Mouse (Mus musculus): Measurements from ENCODE around the gene Rbm5. TPM values are rescaled to one million over a fixed set of nuclear protein-coding genes. Genes with fewer than 3 reads are reported as not detected.
A peak's percentile ranks its signal among the peaks of the same experiment; 100 is the strongest.

Rbm5 gene
- total RNA-seq (2021), result 100 to 1,000 TPM in 1 of 2 experiments, 10 to 100 TPM in 1; 97.7 to 131 TPM
- long read RNA-seq, experiment 1, transcript Rbm5-214 (25 exons, 3,205 nt), result major isoform, 11 of 37 reads
- long read RNA-seq, experiment 1, partial matches to known transcripts, result 16 of 37 reads
- long read RNA-seq, experiment 1, other reads (novel, unspliced or antisense), result 6 of 37 reads
- long read RNA-seq, experiment 2, full-length matches to known transcripts, result 21 of 36 reads
- long read RNA-seq, experiment 2, partial matches to known transcripts, result 8 of 36 reads
- long read RNA-seq, experiment 2, other reads (novel, unspliced or antisense), result 7 of 36 reads

DNA sequence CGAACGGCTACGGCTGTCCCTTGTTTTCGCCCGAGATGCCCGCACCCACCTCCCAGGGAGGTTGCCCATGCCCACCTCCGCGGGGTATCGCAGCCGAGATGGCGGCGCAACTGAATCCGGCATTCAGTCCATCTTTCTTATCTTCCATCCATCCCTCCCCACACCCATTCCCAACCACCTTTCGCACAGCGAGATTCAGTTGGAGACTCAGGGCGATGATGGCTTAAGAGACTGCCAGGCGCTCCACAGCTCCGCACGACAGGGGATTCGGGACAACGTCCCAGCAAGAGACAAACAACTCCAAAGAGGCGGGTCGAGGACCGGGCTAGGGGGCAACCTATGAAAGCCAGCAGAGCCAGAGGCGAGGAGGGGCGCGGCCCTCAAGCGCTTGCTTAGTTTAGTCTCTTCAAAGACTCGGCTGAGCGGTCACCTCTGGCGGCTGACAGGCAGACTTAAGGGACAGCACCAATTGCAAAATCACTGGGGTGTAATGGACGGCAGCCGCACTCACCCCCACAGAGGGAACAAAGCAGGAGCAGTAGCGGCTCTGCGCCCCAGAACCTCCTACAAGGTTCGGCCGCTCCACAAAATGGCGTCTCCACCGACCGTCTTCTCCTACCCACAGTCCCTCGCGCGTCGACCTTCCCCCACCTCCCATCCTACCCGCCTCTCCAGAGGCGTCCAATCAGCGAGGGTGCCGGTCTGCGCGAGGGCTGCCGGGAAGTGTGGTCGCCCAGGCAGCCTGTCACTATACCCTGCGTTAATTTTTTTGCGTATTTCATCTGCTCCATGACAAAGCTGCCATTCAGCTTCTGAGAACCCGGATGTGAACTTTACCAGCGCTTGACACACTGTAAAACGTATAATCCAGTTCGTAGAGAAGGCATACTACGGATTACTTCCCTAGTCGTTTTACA, at the start of gene Rbm5:
Gene Rbm5 (minus strand): TSS at position 623 of the 917 bp plus-strand sequence.
- DNase-seq, result peak; percentile 95

DNA sequence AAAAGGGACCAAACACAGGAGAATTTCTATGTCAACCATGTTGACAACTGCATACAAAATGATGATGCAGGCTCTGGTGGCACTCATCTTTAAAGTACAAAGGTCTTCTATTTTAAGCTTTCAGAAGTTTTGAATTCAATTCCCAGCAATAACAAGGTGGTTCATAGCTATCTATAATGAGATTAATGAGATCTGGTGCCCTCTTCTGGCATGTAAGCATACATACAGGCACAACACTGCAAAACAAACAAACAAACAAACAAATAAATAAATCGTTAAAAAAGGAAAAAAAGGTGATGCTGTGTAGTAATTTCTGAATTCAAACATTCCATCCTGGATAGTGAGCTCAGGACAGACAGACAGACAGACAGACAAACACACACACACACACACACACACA, 41.3 kb upstream of the Rbm5 start:
- no peak for DNase-seq

DNA sequence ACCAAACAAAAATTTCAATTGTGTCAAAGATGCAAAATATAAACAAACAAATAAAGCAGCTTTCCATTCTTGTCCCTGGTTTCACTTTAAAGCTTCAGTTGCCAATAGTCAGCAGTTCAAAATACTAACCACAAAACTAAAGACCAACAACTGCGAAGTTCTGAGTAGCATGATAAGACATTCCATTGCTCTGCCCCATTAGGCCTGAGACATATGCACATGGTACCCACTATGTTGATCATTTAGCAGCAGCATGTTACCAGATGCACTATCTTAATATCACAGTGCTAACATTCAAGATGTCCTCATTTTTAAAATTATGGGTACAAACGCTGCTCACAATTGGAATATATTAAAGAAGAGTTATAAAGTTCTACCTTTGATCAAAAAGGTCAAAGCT, 40.2 kb upstream of the Rbm5 start:
- no peak for DNase-seq

DNA sequence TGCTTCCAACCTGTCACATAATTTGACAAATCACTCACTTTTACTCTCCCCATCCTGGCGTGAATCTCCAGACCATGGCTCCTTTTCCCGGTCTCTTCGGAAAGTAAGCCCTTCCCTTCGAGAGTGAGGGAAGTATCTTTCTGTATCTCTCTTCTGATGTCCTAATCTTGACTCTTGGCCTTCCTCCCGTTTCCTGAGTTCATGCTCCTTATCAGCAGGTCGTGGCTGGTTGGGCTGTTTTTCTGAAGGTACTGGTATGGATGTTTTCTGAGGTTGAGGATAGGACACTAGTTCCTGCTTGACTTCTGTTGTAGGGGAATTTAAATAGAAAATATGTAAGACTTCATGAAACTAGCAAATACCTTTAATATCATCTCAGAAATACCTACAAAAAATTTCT, 20.9 kb upstream of the Rbm5 start:
- no peak for DNase-seq

DNA sequence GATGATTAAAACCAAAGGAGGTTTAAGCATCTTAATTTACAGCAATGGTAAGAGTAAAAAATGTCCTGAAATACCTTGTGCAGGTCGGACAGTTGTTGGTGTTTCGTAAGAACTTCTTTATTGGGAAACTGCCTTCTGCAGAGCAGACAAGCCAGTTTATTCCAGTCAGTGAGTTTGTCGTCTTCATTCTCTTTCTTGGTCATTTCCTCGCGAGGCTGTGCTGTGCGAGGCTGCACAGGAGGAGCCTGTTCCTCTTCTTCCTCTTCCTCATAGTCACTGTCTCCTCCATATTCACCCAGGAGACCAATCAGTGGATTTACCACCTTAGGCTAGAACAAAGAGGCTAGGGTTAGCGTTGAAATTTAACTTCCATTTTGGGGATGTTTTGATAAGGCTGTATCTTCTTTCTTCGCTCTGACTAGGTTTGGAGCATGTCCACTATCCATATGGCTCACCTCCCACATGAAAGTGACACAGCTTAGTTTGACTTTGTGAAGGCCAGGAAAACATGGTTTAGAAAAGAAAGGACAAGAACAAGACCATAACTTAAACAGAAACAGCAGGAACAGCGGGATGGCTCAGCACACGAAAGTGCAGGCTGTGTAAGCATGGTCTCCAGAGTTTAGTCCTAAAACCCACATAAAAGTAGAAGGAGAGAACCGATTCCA, 11.9 kb upstream of the Rbm5 start:
- no peak for DNase-seq

DNA sequence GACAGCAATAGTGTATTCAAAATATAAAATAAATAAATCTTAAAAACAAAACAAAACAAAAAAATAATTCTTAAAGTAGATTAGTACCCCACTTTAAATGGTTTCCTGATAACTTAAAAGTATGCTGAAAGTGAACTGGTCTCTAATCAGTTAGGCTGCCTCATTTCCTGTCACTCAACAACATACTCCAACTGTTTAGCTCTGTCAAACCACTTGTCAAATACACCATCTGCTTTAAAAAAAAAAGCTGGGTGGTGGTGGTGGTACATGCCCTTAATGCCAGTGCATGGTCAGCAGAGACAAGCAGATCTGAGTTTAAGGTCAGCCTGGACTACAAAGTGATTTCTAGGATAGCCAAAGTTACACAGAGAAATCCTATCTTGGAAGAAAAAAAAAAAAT, 6.0 kb upstream of the Rbm5 start:
- DNase-seq, result no peak

DNA sequence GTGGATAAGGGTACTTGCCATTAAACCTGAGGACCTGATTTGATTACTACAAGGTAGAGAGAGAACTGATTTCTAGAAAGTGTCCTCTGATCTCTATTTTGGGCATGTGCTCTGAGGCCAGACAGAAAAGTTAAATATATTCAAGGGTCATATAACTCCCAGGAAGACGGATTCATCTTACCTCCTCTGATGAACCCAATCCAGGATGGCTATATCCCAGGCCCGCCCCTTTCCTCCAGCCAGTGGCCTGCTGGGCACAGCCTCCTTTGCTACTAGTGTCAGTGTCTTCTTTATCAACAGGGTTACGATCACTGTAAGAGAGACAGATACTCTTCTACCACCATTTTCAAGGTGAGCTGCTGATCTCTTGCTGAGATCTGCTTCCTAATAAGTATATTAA, 3.6 kb upstream of the Rbm5 start:
- no peak for DNase-seq

DNA sequence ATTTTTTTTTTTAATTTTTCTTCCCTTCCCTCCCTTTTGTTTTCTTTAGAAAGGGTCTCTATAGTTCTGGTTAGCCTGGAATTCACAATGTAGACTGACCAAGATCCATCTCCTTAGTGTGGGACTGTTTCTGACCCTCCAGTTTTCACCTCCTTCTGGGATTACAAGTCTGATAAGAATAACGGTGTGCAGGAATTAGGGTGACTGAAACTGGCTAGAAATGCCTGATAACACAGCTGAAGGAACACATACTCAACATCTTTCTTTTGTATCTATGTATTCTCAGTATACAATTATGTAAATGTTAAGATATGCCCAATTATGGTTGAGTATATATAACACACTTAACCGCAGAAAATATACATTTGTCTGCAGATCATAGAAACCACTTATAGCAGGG, 986 bp upstream of the Rbm5 start:
- DNase-seq, result no peak

DNA sequence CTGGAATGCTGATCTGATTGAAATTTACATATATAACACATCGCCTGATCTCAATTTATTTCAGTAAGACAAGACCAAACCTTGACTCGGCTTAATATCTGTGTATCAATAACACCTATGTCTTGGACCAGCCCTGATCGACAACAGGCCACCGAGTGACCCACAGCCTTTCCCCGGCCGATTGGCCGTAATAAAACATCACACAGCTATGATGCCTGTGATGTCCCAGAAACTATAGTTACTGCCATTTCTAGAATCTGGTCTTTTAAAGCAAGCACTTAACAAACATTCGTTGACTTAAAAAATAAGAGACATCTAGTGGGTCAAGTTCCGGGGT, 791 bp downstream of the Rbm5 start:
- DNase-seq, result no peak

DNA sequence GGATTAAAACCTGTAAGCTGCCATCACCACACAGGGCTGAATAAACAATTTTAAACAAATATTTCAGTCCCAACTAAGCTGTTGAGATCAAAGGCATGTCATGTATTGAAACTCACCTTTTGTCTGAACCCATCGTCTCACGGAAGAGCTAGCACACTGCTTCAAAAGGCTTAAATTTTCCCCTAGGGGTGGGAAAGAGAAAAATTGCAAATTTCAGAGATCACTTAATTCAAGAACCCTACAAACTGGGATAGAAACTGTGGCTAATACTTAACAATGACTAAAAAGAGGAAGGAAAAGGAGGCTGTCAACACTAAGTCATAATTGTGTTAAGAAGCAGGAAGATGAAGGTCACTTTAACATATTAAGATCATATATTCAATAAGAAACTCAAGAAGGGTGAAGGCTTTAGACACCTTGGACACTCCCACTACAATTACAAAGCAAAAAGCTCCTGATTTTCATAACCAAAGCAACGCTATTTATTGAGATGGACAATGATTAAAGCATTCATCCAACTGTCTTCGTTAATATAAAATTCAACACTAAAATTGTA, 1.3 kb downstream of the Rbm5 start:
- no peak for DNase-seq

DNA sequence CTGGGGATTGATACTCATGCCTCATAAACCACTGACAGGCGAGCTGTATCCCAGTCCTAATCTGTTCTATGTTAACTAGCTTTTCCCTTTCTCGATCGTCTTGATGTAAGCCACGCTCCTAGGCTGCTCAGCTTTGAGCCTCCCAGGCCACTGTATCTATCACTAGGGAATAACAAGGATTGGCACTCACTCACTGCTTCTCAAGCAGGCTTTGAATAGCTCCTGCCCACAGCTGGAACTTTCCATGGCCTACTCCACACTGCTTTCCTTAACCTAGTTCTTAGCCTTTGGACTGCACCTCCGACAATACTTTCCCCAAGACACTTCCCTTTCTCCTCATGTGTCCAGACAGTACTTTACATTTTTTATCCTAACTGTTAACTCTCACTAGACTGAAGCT, 1.9 kb downstream of the Rbm5 start:
- peak; percentile 47 for DNase-seq

DNA sequence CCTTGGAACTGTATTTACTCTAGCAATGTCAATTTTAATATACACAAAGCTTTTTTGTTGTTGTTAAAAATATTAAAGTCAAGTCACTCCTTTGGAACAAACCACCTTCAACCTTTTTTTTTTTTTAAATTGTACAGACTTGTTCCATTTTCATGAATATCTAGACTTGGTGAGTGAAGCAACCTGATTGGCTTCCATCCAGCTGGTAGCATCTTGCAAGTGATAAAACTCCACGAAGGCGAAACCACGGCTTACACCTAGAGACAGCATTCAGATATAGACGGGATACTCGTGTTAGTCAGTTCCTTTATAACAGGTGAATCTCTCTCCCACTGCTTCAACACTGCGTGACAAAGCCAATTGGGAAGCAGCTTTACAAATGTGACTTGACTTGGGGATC, 11.2 kb downstream of the Rbm5 start:
- DNase-seq, result no peak

DNA sequence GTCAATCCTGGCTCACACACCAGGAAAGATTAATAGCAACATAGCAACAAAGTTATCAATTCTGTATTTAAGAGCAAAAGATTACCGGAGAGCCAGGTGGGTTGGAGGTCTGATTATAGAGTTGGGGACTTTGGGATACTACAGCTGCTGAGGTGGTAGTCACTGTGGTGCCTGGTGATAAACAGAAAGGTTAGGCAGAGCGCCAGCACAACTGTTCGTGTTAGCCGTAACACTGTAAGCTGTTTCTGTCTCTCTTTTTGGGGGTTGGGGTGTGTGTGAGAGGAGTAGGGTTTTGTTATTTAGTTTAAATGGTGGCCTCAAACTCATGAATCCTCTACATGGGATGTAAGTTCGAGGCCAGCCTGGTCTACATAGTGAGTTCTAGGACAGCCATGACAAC, 20.4 kb downstream of the Rbm5 start:
- no peak for DNase-seq

DNA sequence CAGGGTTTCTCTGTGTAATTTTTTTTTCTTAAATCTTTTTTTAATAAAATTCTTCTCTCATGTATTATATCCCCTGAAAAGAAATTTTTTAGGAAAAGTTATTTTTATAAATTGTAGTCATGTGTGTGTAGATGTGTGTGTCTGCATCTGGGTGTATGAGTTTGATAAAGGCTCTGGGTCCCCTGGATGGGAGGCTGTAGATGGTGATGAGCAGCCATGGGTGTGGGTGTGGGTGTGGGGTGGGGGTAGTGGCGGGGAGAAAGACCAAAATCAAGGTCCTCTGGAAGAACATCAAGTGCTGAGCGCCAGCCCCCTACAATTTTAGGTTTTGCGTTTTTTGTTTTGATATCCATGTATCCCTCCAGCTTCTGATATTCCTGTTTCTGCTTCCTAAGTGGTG, 22.7 kb downstream of the Rbm5 start:
- no peak for DNase-seq

DNA sequence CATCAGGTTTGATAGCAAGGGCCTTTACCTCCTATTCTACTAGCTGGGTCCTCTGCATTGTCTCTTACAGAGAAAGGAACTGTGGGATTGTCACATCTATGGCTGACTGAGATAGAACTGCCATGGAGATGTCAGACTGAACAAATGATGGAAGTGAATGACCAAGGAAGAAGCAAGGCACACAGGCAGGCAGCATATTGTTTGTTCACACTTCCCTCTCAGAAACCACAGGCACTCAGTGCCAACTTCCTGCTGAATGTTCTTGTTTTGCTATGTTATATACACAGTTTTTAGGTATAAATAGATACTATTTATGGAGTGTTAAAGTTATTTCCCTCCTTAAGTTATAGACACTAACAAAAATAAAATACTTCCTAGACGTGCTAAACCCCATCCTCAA, 23.5 kb downstream of the Rbm5 start:
- no peak for DNase-seq

DNA sequence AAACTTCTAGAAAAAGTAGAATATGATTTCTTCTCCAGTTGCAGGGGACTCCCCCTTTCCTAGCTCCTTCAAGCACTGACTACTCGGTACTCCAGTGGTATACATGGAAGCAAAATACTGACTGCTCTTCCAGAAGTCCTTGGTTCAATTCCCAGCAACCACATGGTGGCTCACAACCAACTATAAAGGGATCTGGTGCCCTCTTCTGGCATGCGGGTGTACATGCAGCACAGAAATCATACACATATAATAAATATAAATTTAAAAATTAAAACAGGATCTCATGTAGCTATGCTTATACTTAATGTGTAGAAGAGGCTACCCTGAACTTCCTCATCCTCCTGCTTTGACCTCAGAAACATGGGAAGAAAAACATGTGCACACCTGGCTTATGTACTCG, 24.1 kb downstream of the Rbm5 start:
- DNase-seq, result no peak

DNA sequence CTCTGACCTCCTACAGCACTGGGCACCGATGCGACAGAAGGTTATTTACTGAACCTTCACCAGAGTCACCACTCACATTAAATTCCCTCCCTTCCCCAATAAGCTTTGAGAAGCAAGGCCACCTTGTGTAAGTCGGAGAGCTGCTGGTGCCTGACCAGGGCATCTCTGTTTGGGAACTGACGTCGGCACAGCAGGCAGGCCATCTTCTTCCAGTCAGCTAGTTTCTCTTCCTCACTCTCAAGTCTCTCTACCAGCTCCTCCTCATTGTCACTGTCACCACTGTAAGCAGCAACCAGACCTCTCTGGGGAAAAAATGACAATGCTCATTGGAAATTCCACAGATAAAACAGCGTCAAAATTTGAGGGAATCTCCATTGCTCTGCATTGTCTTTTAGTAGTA, 26.7 kb downstream of the Rbm5 start:
- no peak for DNase-seq

DNA sequence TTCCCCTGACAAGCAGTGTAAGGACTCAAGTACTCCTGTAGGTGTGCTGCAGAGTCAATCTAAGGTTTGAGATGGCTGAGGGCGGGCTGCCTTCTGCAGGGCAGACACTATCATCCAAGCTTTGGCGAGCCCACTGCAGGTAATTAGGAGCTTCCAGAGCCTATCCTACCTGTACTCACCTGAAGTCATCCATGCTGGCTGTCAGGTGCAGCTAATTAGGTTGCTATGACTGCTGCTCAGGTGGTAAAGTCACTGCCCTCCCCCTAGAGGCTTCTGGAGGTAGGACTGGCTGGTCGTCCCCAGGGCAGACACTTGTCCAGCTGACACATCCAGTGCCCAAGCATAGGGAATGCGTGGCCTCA, 32.0 kb downstream of the Rbm5 start:
- DNase-seq, result peak; percentile 49

DNA sequence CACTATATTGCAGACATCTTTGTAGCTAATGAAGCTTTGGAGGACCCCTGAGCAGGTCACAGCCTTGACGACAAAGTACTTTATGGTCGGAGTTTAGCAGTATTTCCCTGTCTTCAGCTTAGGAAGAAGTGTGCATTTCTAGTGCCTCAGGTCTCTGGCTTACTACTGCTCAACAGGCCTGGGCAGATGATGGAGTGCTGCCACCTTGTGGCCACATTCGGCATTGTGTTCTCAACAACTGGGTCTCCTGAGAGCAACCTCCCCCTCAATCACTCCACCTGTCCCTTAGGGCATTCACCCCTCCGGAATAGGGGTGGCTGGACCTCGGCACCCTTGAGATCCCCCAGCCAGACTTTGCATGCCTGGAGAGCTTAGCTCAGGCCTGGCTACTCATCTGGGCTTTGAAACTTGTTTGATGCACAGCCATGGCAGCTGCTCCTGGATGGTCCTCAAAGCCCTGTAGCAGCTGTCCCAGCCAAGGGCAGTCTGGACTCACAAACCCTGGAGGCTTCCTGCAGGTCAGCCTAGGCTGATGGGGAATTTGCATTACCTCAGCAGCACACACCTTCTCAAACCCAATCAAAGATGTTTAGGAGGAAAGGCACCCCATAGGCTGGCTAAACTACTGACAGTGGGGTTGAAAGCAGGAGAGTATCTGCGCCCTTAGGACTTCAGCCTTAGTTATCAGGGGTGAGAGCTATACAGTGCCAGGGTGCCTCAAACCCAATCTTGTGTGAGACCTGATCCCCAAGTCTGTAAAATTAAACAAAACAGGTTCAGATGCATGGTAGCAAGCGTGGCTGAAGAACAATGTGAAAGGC, 32.6 kb downstream of the Rbm5 start:
- DNase-seq, result peak; percentile 91

DNA sequence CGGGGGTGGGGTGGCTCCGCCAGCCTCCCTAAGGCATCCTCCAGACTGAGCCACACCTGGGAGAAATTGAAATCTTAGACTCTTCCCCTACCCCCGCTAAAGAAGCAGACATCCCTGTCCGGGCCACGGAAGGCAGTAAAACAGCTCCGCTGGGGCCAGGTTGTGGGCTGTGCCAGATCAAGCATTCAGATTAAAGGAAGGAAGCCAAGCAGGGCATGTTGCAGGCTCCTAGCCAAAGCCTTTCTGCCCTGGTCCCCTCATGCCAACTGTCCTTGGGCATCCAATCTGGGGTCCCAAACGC, 34.7 kb downstream of the Rbm5 start:
- DNase-seq, result no peak

DNA sequence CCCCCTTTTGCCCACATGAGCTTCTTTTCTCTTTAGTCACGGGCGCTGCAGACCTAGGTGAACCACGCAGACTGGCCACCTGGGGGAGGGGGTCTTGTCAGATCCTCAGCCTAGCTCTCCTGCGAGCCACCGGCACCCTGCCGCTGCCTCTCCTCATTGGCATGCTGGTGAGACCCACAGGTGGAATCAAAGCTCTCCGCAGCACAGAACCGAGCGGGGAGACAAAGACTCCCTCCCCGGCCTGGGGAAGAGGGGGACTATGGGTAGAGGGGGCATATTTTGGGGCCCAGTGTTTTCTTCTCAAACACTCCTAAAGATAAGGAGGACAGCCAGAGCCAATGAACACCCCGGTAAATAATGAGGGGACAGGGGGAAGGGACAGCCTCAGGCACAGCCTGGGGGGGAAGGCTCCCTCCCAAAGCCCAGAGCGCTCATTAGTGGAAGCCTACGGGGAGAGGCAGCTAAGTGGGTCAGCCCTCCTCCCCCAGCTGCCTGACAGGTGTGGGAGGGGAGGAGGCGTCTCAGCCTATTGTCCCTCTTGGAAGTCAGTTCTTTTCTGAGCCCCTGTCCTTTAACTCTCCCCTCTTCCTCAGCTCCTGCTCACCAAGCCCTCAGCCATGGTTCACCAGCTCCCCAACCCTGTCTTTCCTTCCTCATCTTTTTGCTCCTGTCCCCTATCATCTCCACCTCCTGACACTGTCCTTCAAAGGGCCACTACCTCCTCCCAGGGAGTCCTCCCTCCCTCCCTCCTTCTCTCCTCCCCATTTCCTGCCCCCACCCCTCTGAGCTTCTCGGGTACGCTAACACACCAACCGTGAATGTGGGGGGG, 35.2 kb downstream of the Rbm5 start:
- DNase-seq, result no peak

DNA sequence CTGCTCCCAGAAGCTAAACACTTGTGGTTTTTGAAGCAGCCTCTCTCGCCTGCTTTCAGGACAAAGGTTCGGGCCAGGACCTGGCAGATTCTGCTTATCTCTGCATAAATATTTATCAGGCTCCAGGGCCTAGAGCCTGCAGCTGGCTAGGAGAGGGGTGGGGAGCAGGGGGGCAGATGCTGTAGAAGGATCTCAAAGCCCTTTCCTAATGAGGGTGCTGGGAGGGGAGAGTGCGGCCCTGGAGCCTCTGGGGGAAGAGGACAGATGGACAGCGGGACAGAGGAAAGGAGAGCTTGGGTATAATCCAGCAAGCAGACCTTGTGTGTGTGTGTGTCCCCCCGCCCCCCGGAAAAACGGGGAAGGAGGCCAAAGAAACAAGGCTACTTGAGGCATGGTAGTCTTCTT, 36.2 kb downstream of the Rbm5 start:
- no peak for DNase-seq

Measured in adrenal gland, postnatal 10 days (tissue).